Mouse (Mus musculus) spleen, embryonic (tissue): ENCODE measurements around the gene Dnajc14.
"Not testable (repeated sequence)": the region's sequence is repeated elsewhere in the genome, so short reads cannot be mapped to it uniquely, and the experiment has no call there.

Experiments
- CTCF ChIA-PET: fragments of 350-600 bp; sonication (Branson Sonifier 250); formaldehyde crosslinking; loops from one replicate; lab custom pipeline; 2022; lab: Charles Lee

Gene Dnajc14

GRCm38 (mm10) chr10:128820217-128820616 lies 16.4 kb downstream of the Dnajc14 start:
- CTCF ChIA-PET, result no interaction called here

- CTCF ChIA-PET, result no interaction called here
Observed at GRCm38 (mm10) chr10:128821358-128822056, 17.6 kb downstream of the Dnajc14 start, which contains the start of gene Ormdl2. Gene Ormdl2, minus strand, starts transcription at chr10:128821645.

GRCm38 (mm10) chr10:128822135-128822534 lies 18.3 kb downstream of the Dnajc14 start:
- CTCF ChIA-PET, result no interaction called here

GRCm38 (mm10) chr10:128823087-128823486 lies 19.2 kb downstream of the Dnajc14 start:
- CTCF ChIA-PET, result not testable (repeated sequence)

GRCm38 (mm10) chr10:128823821-128824220 lies 20.0 kb downstream of the Dnajc14 start:
- CTCF ChIA-PET, result interaction anchor here (0.7 kb wide), 1 partner anchor 172 kb away, joined by 5 read pairs; no protein-coding TSS in a partner anchor

GRCm38 (mm10) chr10:128837400-128837799 lies 33.5 kb downstream of the Dnajc14 start:
- CTCF ChIA-PET, result interaction anchor here (1.0 kb wide), 1 partner anchor 33 kb away, joined by 3 read pairs; no protein-coding TSS in a partner anchor

GRCm38 (mm10) chr10:128839434-128839833 lies 35.6 kb downstream of the Dnajc14 start:
- CTCF ChIA-PET, result no interaction called here

GRCm38 (mm10) chr10:128840612-128841011 lies 36.8 kb downstream of the Dnajc14 start:
- CTCF ChIA-PET, result no interaction called here

- CTCF ChIA-PET, result interaction anchor here (0.6 to 0.7 kb wide), 2 partner anchors 38 to 76 kb away, joined by 3 read pairs; no protein-coding TSS in a partner anchor
Observed at GRCm38 (mm10) chr10:128843260-128843659, 39.4 kb downstream of the Dnajc14 start.

- CTCF ChIA-PET, result interaction anchor here (0.5 to 1.0 kb wide), 2 partner anchors 51 to 1943 kb away, joined by 3 to 6 read pairs; no protein-coding TSS in a partner anchor
Observed at GRCm38 (mm10) chr10:128845516-128845915, 41.7 kb downstream of the Dnajc14 start.

GRCm38 (mm10) chr10:128846664-128847063 lies 42.8 kb downstream of the Dnajc14 start:
- CTCF ChIA-PET, result no interaction called here

GRCm38 (mm10) chr10:128848426-128848825 lies 44.6 kb downstream of the Dnajc14 start:
- CTCF ChIA-PET, result no interaction called here

GRCm38 (mm10) chr10:128850339-128850738 lies 46.5 kb downstream of the Dnajc14 start:
- CTCF ChIA-PET, result interaction anchor here (0.8 kb wide), 1 partner anchor 46 kb away, joined by 21 read pairs; no protein-coding TSS in a partner anchor

GRCm38 (mm10) chr10:128861176-128861575 lies 57.3 kb downstream of the Dnajc14 start:
- CTCF ChIA-PET, result interaction anchor here (0.7 kb wide), 1 partner anchor 11 kb away, joined by 6 read pairs; no protein-coding TSS in a partner anchor

- CTCF ChIA-PET, result interaction anchor here (0.6 to 0.7 kb wide), 3 partner anchors 12 to 497 kb away, joined by 3 to 4 read pairs (median 4); partner anchors contain the start of gene Coq10a
Observed at GRCm38 (mm10) chr10:128866042-128866441, 62.2 kb downstream of the Dnajc14 start.

- CTCF ChIA-PET, result interaction anchor here (0.7 kb wide), 1 partner anchor 498 kb away, joined by 4 read pairs; the partner anchor contains the start of gene Coq10a
Observed at GRCm38 (mm10) chr10:128866518-128866917, 62.7 kb downstream of the Dnajc14 start.
